Mouse (Mus musculus): ENCODE measurements around the gene Hacl1. TPM values are rescaled to one million over a fixed set of nuclear protein-coding genes. Genes with fewer than 3 reads are reported as not detected.

Gene Hacl1
- total RNA-seq, 1 experiment = 8.4 TPM

GRCm38 (mm10) chr14:31667741-31668140 is 26.7 kb upstream of the Hacl1 start:
- Histone ChIP-seq H3K9ac (ENCODE audit: insufficient read depth, low read depth, low read length, poor library complexity, severe bottlenecking) (no peak overlapping the region), H3K9me3 (ENCODE audit: control insufficient read depth, insufficient read depth, low read depth, low read length) (no peaks in the 10 kb centered on the region), H3K4me1 (ENCODE audit: control insufficient read depth in 2 of 2, insufficient read depth in 2 of 2, low read length in 2 of 2, poor library complexity in 1 of 2) (peaks cover 5 to 19% of the 10 kb centered on the region in 2 experiments; a peak in 3 of 4 replicates), H3K36me3 (ENCODE audit: control insufficient read depth, insufficient read depth, low read length, poor library complexity, severe bottlenecking) (no peaks in the 10 kb centered on the region), H3K4me3 (ENCODE audit: insufficient read depth in 1 of 2, low read depth in 1 of 2, low read length in 2 of 2, poor library complexity in 1 of 2, severe bottlenecking in 1 of 2) (no peak overlapping the region), H3K27ac (ENCODE audit: insufficient read depth, low read depth, low read length, poor library complexity, severe bottlenecking) (no peak overlapping the region)
- DNase-seq (ENCODE audit: low read depth, low spot score) = no peak
- no peak for TF ChIP-seq CHD2 (IDR thresholded peaks at IDR 0.05; ENCODE audit: low read depth, low read length)
- no peak for TF ChIP-seq ZC3H11A (IDR thresholded peaks at IDR 0.05; ENCODE audit: borderline replicate concordance, low read depth, low read length)
- no peak for TF ChIP-seq HCFC1 (IDR thresholded peaks at IDR 0.05; ENCODE audit: borderline replicate concordance, insufficient read depth, low read length)
- no peak for TF ChIP-seq MAFK (IDR thresholded peaks at IDR 0.05; ENCODE audit: insufficient read depth, low read depth, low read length)
- TF ChIP-seq ZNF384 (IDR thresholded peaks at IDR 0.05; ENCODE audit: low read depth, low read length) = no peak
- in situ Hi-C loops (cut with MboI; ENCODE audit: low sequenced_read_pairs in 2 of 2, unreplicated experiment in 2 of 2) = loop anchor here in 1 of 2 experiments (25.0 kb wide), 1 partner anchor 395 kb away; no protein-coding TSS in a partner anchor

- TF ChIP-seq MAFK (IDR thresholded peaks at IDR 0.05; ENCODE audit: insufficient read depth, low read depth, low read length) (no peak), HCFC1 (IDR thresholded peaks at IDR 0.05; ENCODE audit: borderline replicate concordance, insufficient read depth, low read length) (no peak), CHD2 (IDR thresholded peaks at IDR 0.05; ENCODE audit: low read depth, low read length) (no peak), ZNF384 (IDR thresholded peaks at IDR 0.05; ENCODE audit: low read depth, low read length) (no peak), ZC3H11A (IDR thresholded peaks at IDR 0.05; ENCODE audit: borderline replicate concordance, low read depth, low read length) (no peak)
- in situ Hi-C loops (cut with MboI; ENCODE audit: low sequenced_read_pairs in 2 of 2, unreplicated experiment in 2 of 2) = loop anchor here in 1 of 2 experiments (25.0 kb wide), 1 partner anchor 395 kb away; no protein-coding TSS in a partner anchor
- no peak overlapping the region for H3K9ac ChIP-seq (ENCODE audit: insufficient read depth, low read depth, low read length, poor library complexity, severe bottlenecking)
- no peaks in the 10 kb centered on the region for H3K9me3 ChIP-seq (ENCODE audit: control insufficient read depth, insufficient read depth, low read depth, low read length)
- DNase-seq (ENCODE audit: low read depth, low spot score) = no peak
- no peak overlapping the region for H3K4me3 ChIP-seq (ENCODE audit: insufficient read depth in 1 of 2, low read depth in 1 of 2, low read length in 2 of 2, poor library complexity in 1 of 2, severe bottlenecking in 1 of 2)
- H3K27ac ChIP-seq (ENCODE audit: insufficient read depth, low read depth, low read length, poor library complexity, severe bottlenecking) = no peak overlapping the region
- H3K36me3 ChIP-seq (ENCODE audit: control insufficient read depth, insufficient read depth, low read length, poor library complexity, severe bottlenecking) = no peaks in the 10 kb centered on the region
- H3K4me1 ChIP-seq (ENCODE audit: control insufficient read depth in 2 of 2, insufficient read depth in 2 of 2, low read length in 2 of 2, poor library complexity in 1 of 2) = peaks cover 5 to 21% of the 10 kb centered on the region in 2 experiments; a peak in 3 of 4 replicates
Measured at GRCm38 (mm10) chr14:31666931-31667705, 26.0 kb upstream of the Hacl1 start.

- Histone ChIP-seq H3K36me3 (ENCODE audit: control insufficient read depth, insufficient read depth, low read length, poor library complexity, severe bottlenecking) (no peaks in the 10 kb centered on the region), H3K27ac (ENCODE audit: insufficient read depth, low read depth, low read length, poor library complexity, severe bottlenecking) (no peak overlapping the region), H3K9me3 (ENCODE audit: control insufficient read depth, insufficient read depth, low read depth, low read length) (no peaks in the 10 kb centered on the region), H3K4me1 (ENCODE audit: control insufficient read depth in 2 of 2, insufficient read depth in 2 of 2, low read length in 2 of 2, poor library complexity in 1 of 2) (peaks cover 3 to 18% of the 10 kb centered on the region in 2 experiments; a peak in 3 of 4 replicates), H3K4me3 (ENCODE audit: insufficient read depth in 1 of 2, low read depth in 1 of 2, low read length in 2 of 2, poor library complexity in 1 of 2, severe bottlenecking in 1 of 2) (no peak overlapping the region), H3K9ac (ENCODE audit: insufficient read depth, low read depth, low read length, poor library complexity, severe bottlenecking) (no peak overlapping the region)
- TF ChIP-seq ZC3H11A (IDR thresholded peaks at IDR 0.05; ENCODE audit: borderline replicate concordance, low read depth, low read length) (no peak), HCFC1 (IDR thresholded peaks at IDR 0.05; ENCODE audit: borderline replicate concordance, insufficient read depth, low read length) (no peak)
- in situ Hi-C loops (cut with MboI; ENCODE audit: low sequenced_read_pairs in 2 of 2, unreplicated experiment in 2 of 2) = loop anchor here in 1 of 2 experiments (25.0 kb wide), 1 partner anchor 397 kb away; no protein-coding TSS in a partner anchor
- no peak for DNase-seq (ENCODE audit: low read depth, low spot score)
Measured at GRCm38 (mm10) chr14:31665566-31665940, 24.5 kb upstream of the Hacl1 start.

- Histone ChIP-seq H3K9me3 (ENCODE audit: control insufficient read depth, insufficient read depth, low read depth, low read length) (no peaks in the 10 kb centered on the region), H3K9ac (ENCODE audit: insufficient read depth, low read depth, low read length, poor library complexity, severe bottlenecking) (no peak overlapping the region), H3K27ac (ENCODE audit: insufficient read depth, low read depth, low read length, poor library complexity, severe bottlenecking) (no peak overlapping the region), H3K4me1 (ENCODE audit: control insufficient read depth in 2 of 2, insufficient read depth in 2 of 2, low read length in 2 of 2, poor library complexity in 1 of 2) (peaks cover 2 to 18% of the 10 kb centered on the region in 2 experiments; a peak in 3 of 4 replicates), H3K4me3 (ENCODE audit: insufficient read depth in 1 of 2, low read depth in 1 of 2, low read length in 2 of 2, poor library complexity in 1 of 2, severe bottlenecking in 1 of 2) (no peak overlapping the region), H3K36me3 (ENCODE audit: control insufficient read depth, insufficient read depth, low read length, poor library complexity, severe bottlenecking) (no peaks in the 10 kb centered on the region)
- in situ Hi-C loops (cut with MboI; ENCODE audit: low sequenced_read_pairs in 2 of 2, unreplicated experiment in 2 of 2) = loop anchor here in 1 of 2 experiments (25.0 kb wide), 1 partner anchor 397 kb away; no protein-coding TSS in a partner anchor
- no peak for DNase-seq (ENCODE audit: low read depth, low spot score)
- no peak for TF ChIP-seq MAFK (IDR thresholded peaks at IDR 0.05; ENCODE audit: insufficient read depth, low read depth, low read length)
- TF ChIP-seq ZC3H11A (IDR thresholded peaks at IDR 0.05; ENCODE audit: borderline replicate concordance, low read depth, low read length) = no peak
- no peak for TF ChIP-seq CHD2 (IDR thresholded peaks at IDR 0.05; ENCODE audit: low read depth, low read length)
- no peak for TF ChIP-seq ZNF384 (IDR thresholded peaks at IDR 0.05; ENCODE audit: low read depth, low read length)
- no peak for TF ChIP-seq HCFC1 (IDR thresholded peaks at IDR 0.05; ENCODE audit: borderline replicate concordance, insufficient read depth, low read length)
Measured at GRCm38 (mm10) chr14:31664903-31665565, 23.9 kb upstream of the Hacl1 start.
